Mouse (Mus musculus): ENCODE results near the gene Apon. TPM values are rescaled to one million over a fixed set of nuclear protein-coding genes. Genes with fewer than 3 reads are reported as not detected.
A peak's percentile ranks its signal among the peaks of the same experiment; 100 is the strongest.
"Not testable (repeated sequence)": the region's sequence is repeated elsewhere in the genome, so short reads cannot be mapped to it uniquely, and the experiment has no call there.

Apon gene
- 10 to 100 TPM in 1 of 2 experiments, 1 to 10 TPM in 1; 7.4 to 17.5 TPM for total RNA-seq (2021)
- long read RNA-seq, experiment 1, transcript Apon-201 (2 exons, 1,397 nt), result major isoform, 7 of 9 reads
- long read RNA-seq, experiment 1, partial matches to known transcripts, result 0 of 9 reads
- long read RNA-seq, experiment 1, other reads (novel, unspliced or antisense), result 0 of 9 reads
- long read RNA-seq, experiment 2, partial matches to known transcripts, result 0 of 2 reads
- long read RNA-seq, experiment 2, other reads (novel, unspliced or antisense), result 0 of 2 reads

- no peak for DNase-seq
Measured at GRCm38 (mm10) chr10:128253677-128254255, at the start of gene Apon. Gene Apon, plus strand, starts transcription at chr10:128254096.

- DNase-seq, result no peak
Measured at GRCm38 (mm10) chr10:128204941-128205340, 49.0 kb upstream of the Apon start.

GRCm38 (mm10) chr10:128208326-128208725 is 45.6 kb upstream of the Apon start:
- no peak for DNase-seq

- no peak for DNase-seq
Measured at GRCm38 (mm10) chr10:128209311-128210009, 44.4 kb upstream of the Apon start.

GRCm38 (mm10) chr10:128210131-128210530 is 43.8 kb upstream of the Apon start:
- DNase-seq, result no peak

GRCm38 (mm10) chr10:128210954-128211353 is 42.9 kb upstream of the Apon start:
- DNase-seq, result peak; percentile 32

GRCm38 (mm10) chr10:128211390-128212108 is 42.3 kb upstream of the Apon start, which contains the start of gene Spryd4:
Gene Spryd4, minus strand, starts transcription at chr10:128211807.
- DNase-seq, result peak; percentile 95

GRCm38 (mm10) chr10:128212148-128212547 is 41.7 kb upstream of the Apon start:
- no peak for DNase-seq

GRCm38 (mm10) chr10:128212871-128213323 is 41.0 kb upstream of the Apon start:
- peak; percentile 70 for DNase-seq

- DNase-seq, result not testable (repeated sequence)
Measured at GRCm38 (mm10) chr10:128214112-128214511, 39.8 kb upstream of the Apon start.

GRCm38 (mm10) chr10:128214981-128215380 is 38.9 kb upstream of the Apon start:
- DNase-seq, result no peak

- DNase-seq, result no peak
Measured at GRCm38 (mm10) chr10:128218387-128219117, 35.3 kb upstream of the Apon start.

GRCm38 (mm10) chr10:128221533-128222286 is 32.2 kb upstream of the Apon start:
- DNase-seq, result no peak

GRCm38 (mm10) chr10:128225064-128225463 is 28.8 kb upstream of the Apon start:
- DNase-seq, result no peak

- DNase-seq, result no peak
Measured at GRCm38 (mm10) chr10:128225538-128225937, 28.4 kb upstream of the Apon start, which contains the start of gene Mip. Gene Mip, plus strand, starts transcription at chr10:128225838.

GRCm38 (mm10) chr10:128227592-128227991 is 26.3 kb upstream of the Apon start:
- no peak for DNase-seq

- no peak for DNase-seq
Measured at GRCm38 (mm10) chr10:128228009-128228408, 25.9 kb upstream of the Apon start.

- no peak for DNase-seq
Measured at GRCm38 (mm10) chr10:128230582-128230981, 23.3 kb upstream of the Apon start.

- no peak for DNase-seq
Measured at GRCm38 (mm10) chr10:128231146-128231545, 22.8 kb upstream of the Apon start.

GRCm38 (mm10) chr10:128231697-128232419 is 22.0 kb upstream of the Apon start, which contains the start of gene Timeless:
Gene Timeless, plus strand, starts transcription at chr10:128232065.
- peak; percentile 93 for DNase-seq

Measured in adrenal gland, postnatal 10 days (tissue).